ENCODE assay signal across 9 mouse cellular contexts in the genomic region with DNA sequence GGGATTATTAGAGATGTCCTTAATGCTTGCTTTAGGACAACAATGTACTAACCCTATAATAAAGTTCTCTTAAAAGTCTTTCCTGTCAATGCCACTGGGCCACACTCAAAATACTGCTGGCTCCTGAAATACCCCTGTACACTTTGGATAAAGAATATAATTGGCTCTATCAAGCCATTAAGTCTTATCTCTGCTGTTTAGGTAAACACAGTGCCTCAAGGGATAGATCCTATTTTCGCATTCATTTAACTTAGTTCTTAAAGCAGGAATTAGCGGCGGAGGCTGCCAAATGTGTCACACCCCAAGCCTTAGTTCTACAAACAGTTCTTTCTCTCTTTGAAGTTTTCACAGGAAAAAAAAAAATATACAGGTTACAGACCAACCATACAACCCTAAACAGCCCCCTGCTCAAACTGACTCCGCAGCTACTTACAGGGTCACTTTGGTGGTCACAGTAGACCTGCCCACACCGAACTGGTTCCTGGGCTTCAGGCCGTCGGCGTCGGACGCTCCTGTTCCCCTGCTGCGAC.
DNase-seq lines count a peak whose midpoint lies in the region; ATAC-seq and TF ChIP-seq lines count a peak whose summit lies in the region.
"Had no signal": no experiment of that assay in that cellular context is flagged by ENCODE, and none has a peak within 500 bp of the region (broad histone marks: within the 10 kb centered on the region; RNA-seq: fewer than 3 reads in every experiment).

No protein-coding gene starts in this region.

- no peak overlapping the region for H3K27ac ChIP-seq in kidney, adult 2 months (ENCODE audit: insufficient read depth, low read depth, low read length)
- H3K27ac ChIP-seq in hindbrain, embryonic 14.5 days, result no peak overlapping the region
- no peak overlapping the region for H3K27ac ChIP-seq in midbrain, embryonic 13.5 days

- no peak for TF ChIP-seq CTCF in kidney, adult 2 months (conservative IDR thresholded peaks at IDR 0.05; ENCODE audit: insufficient read depth, insufficient read length, low read depth, low read length)

- 6% methylated on average over 11 of the region's 11 CpGs for whole genome bisulfite sequencing in kidney, adult 2 months
- WGBS in hindbrain, embryonic 14.5 days, result 3% methylated on average over 11 of the region's 11 CpGs
- WGBS in midbrain, embryonic 13.5 days, result 3% methylated on average over 11 of the region's 11 CpGs

- H3K9me3 ChIP-seq in hindbrain, embryonic 14.5 days (ENCODE audit: control insufficient read depth, low read length), result no peaks in the 10 kb centered on the region
- H3K9me3 ChIP-seq in midbrain, embryonic 13.5 days, result no peaks in the 10 kb centered on the region

- no peaks in the 10 kb centered on the region for H3K36me3 ChIP-seq in kidney, adult 2 months (ENCODE audit: control insufficient read depth, insufficient read depth, low read length)
- no peaks in the 10 kb centered on the region for H3K36me3 ChIP-seq in hindbrain, embryonic 14.5 days (replicated peaks; ENCODE audit: control insufficient read depth, insufficient read depth)
- no peaks in the 10 kb centered on the region for H3K36me3 ChIP-seq in midbrain, embryonic 13.5 days

- peak overlapping the region; percentile 70 for H3K4me3 ChIP-seq in kidney, adult 2 months (ENCODE audit: insufficient read depth, low read depth, low read length)
- peak overlapping the region; percentile 43 for H3K4me3 ChIP-seq in hindbrain, embryonic 14.5 days (replicated peaks; ENCODE audit: low read length)
- peak overlapping the region; percentile 50 for H3K4me3 ChIP-seq in midbrain, embryonic 13.5 days (replicated peaks)

- no peak for TF ChIP-seq POLR2A in kidney, adult 2 months (IDR thresholded peaks at IDR 0.05; ENCODE audit: low read depth, low read length)

- peak overlapping the region; percentile 61 for H3K4me2 ChIP-seq in hindbrain, embryonic 14.5 days (replicated peaks)
- H3K4me2 ChIP-seq in midbrain, embryonic 13.5 days (replicated peaks), result peak overlapping the region; percentile 68

- H3K27me3 ChIP-seq in kidney, adult 2 months (replicated peaks; ENCODE audit: control insufficient read depth, insufficient read depth, low read length), result no peaks in the 10 kb centered on the region
- peaks cover 76% of the 10 kb centered on the region for H3K27me3 ChIP-seq in hindbrain, embryonic 14.5 days (ENCODE audit: control insufficient read depth, insufficient read depth, low read length)
- peaks cover 77% of the 10 kb centered on the region for H3K27me3 ChIP-seq in midbrain, embryonic 13.5 days
- H3K27me3 ChIP-seq: Patski had no signal

- DNase-seq in kidney, adult 2 months, result no peak
- no peak for DNase-seq in kidney, postnatal 14 days
- no peak for DNase-seq in hindbrain, embryonic 14.5 days (ENCODE audit: low spot score)
- DNase-seq in gastrocnemius, adult 18-20 months (ENCODE audit: low spot score), result no peak
- DNase-seq in thymus, postnatal 10 days (ENCODE audit: low spot score in 2 of 2), result no peak
- no peak for DNase-seq in layer of hippocampus, adult 8-10 months (ENCODE audit: low spot score in 2 of 2)

- H3K9ac ChIP-seq in hindbrain, embryonic 14.5 days, result no peak overlapping the region
- peak overlapping the region; percentile 50; the same call in 1 of the 2 replicates for H3K9ac ChIP-seq in midbrain, embryonic 13.5 days (replicated peaks)

- peaks cover 2% of the 10 kb centered on the region; the same call in 1 of the 2 replicates for H3K4me1 ChIP-seq in kidney, adult 2 months (ENCODE audit: control insufficient read depth, insufficient read depth, low read length)
- peaks cover 5% of the 10 kb centered on the region; the same call in 1 of the 2 replicates for H3K4me1 ChIP-seq in hindbrain, embryonic 14.5 days (replicated peaks; ENCODE audit: control insufficient read depth, insufficient read depth, low read length)
- peaks cover 39% of the 10 kb centered on the region for H3K4me1 ChIP-seq in midbrain, embryonic 13.5 days (replicated peaks)

- ATAC-seq in activated CD4-positive, CD25-positive, alpha-beta regulatory T cell, adult 4 months, result peak; percentile 3
- no peak for ATAC-seq in hindbrain, embryonic 14.5 days (ENCODE audit: low FRiP score)
- ATAC-seq in midbrain, embryonic 13.5 days, result no peak
